Mouse (Mus musculus) erythroblast, embryonic 14.5 days (primary cell): Measurements from ENCODE around the gene Cyp2b23. TPM values are rescaled to one million over a fixed set of nuclear protein-coding genes. Genes with fewer than 3 reads are reported as not detected.
"Not testable (repeated sequence)": the region's sequence is repeated elsewhere in the genome, so short reads cannot be mapped to it uniquely, and the experiment has no call there.

Experiments
- H3K27me3 ChIP-seq: 2 replicates; pipeline ENCODE4 v1.6.1; 2012; ENCODE audit warnings: inconsistent platforms; ENCODE audit not compliant: control insufficient read depth
- H3K36me3 ChIP-seq: 2 replicates; pipeline ENCODE4 v1.6.1; 2012; ENCODE audit warnings: mild to moderate bottlenecking, inconsistent platforms; ENCODE audit not compliant: control insufficient read depth
- H3K4me1 ChIP-seq: 2 replicates; pipeline ENCODE4 v1.6.1; 2012; ENCODE audit warnings: inconsistent platforms; ENCODE audit not compliant: control insufficient read depth
- H3K4me3 ChIP-seq: replicated peaks from 2 replicates; pipeline ENCODE3; 2012; ENCODE audit warnings: moderate library complexity, mild to moderate bottlenecking, inconsistent platforms
- H3K9me3 ChIP-seq: 2 replicates; pipeline ENCODE4 v1.6.1; 2012; ENCODE audit warnings: low read length, inconsistent platforms, mixed read lengths; ENCODE audit not compliant: control insufficient read depth
- GATA1 ChIP-seq: IDR thresholded peaks from 2 replicates; pipeline ENCODE4 v1.6.1; 2012; ENCODE audit warnings: low read length, inconsistent platforms, mixed read lengths
- TAL1 ChIP-seq: IDR thresholded peaks from 3 replicates; pipeline ENCODE4 v1.6.1; 2012; ENCODE audit warnings: low read length, inconsistent platforms, mixed read lengths
- polyA plus RNA-seq: library from polyadenylated mRNA; stranded (reverse); fragments of >175 nt; gene quantifications from 2 replicates; pipeline ENCODE4 v1.2.3, GENCODE M21; 2012

Gene Cyp2b23
- not detected in 2 replicates for polyA plus RNA-seq

- Histone ChIP-seq H3K36me3 (no peaks in the 10 kb centered on the region), H3K27me3 (no peaks in the 10 kb centered on the region), H3K4me1 (no peaks in the 10 kb centered on the region), H3K4me3 (no peak within 1 kb of the TSS), H3K9me3 (peaks cover 7% of the 10 kb centered on the region)
- TF ChIP-seq TAL1 (no peak), GATA1 (no peak)
Measured at GRCm38 (mm10) chr7:26686337-26686736, at the start of gene Cyp2b23. Cyp2b23 (minus strand) TSS chr7:26686437.

GRCm38 (mm10) chr7:26711061-26711460, 24.8 kb upstream of the Cyp2b23 start:
- Histone ChIP-seq H3K4me1 (no peaks in the 10 kb centered on the region), H3K9me3 (peaks cover 11% of the 10 kb centered on the region), H3K36me3 (no peaks in the 10 kb centered on the region), H3K4me3 (no peak overlapping the region), H3K27me3 (no peaks in the 10 kb centered on the region)
- no peak for TF ChIP-seq TAL1
- TF ChIP-seq GATA1: no peak

- Histone ChIP-seq H3K9me3 (peaks cover 7% of the 10 kb centered on the region), H3K27me3 (no peaks in the 10 kb centered on the region), H3K4me1 (no peaks in the 10 kb centered on the region), H3K36me3 (no peaks in the 10 kb centered on the region), H3K4me3 (no peak overlapping the region)
- TF ChIP-seq TAL1 (no peak), GATA1 (no peak)
Measured at GRCm38 (mm10) chr7:26707061-26707460, 20.8 kb upstream of the Cyp2b23 start.

- H3K4me1 ChIP-seq, H3K9me3 ChIP-seq, H3K4me3 ChIP-seq, H3K27me3 ChIP-seq, H3K36me3 ChIP-seq: not testable (repeated sequence)
Measured at GRCm38 (mm10) chr7:26706191-26706590, 20.0 kb upstream of the Cyp2b23 start.

- H3K4me3 ChIP-seq: no peak overlapping the region
- H3K27me3 ChIP-seq: no peaks in the 10 kb centered on the region
- H3K36me3 ChIP-seq: no peaks in the 10 kb centered on the region
- no peak for TF ChIP-seq TAL1
- TF ChIP-seq GATA1: no peak
- H3K4me1 ChIP-seq: no peaks in the 10 kb centered on the region
- H3K9me3 ChIP-seq: peaks cover 6% of the 10 kb centered on the region; the same call in 1 of the 2 replicates
Measured at GRCm38 (mm10) chr7:26700151-26700550, 13.9 kb upstream of the Cyp2b23 start.

- Histone ChIP-seq H3K36me3 (no peaks in the 10 kb centered on the region), H3K4me3 (no peak overlapping the region), H3K4me1 (no peaks in the 10 kb centered on the region), H3K27me3 (no peaks in the 10 kb centered on the region), H3K9me3 (peaks cover 9% of the 10 kb centered on the region)
- TF ChIP-seq TAL1 (no peak), GATA1 (no peak)
Measured at GRCm38 (mm10) chr7:26685713-26686112, 524 bp downstream of the Cyp2b23 start.

GRCm38 (mm10) chr7:26667466-26667865, 18.8 kb downstream of the Cyp2b23 start:
- H3K4me3 ChIP-seq, H3K9me3 ChIP-seq, H3K27me3 ChIP-seq, H3K36me3 ChIP-seq, H3K4me1 ChIP-seq: not testable (repeated sequence)

GRCm38 (mm10) chr7:26666011-26666410, 20.2 kb downstream of the Cyp2b23 start:
- H3K36me3 ChIP-seq: no peaks in the 10 kb centered on the region
- H3K27me3 ChIP-seq: no peaks in the 10 kb centered on the region
- no peak overlapping the region for H3K4me3 ChIP-seq
- no peak for TF ChIP-seq GATA1
- no peak for TF ChIP-seq TAL1
- no peaks in the 10 kb centered on the region for H3K4me1 ChIP-seq
- peaks cover 12% of the 10 kb centered on the region for H3K9me3 ChIP-seq

GRCm38 (mm10) chr7:26618364-26618763, 67.9 kb downstream of the Cyp2b23 start, which contains the start of gene Vmn1r185:
Vmn1r185 (minus strand) TSS chr7:26618464.
- H3K36me3 ChIP-seq, H3K9me3 ChIP-seq, H3K27me3 ChIP-seq: not testable (repeated sequence)

More at GRCm38 (mm10) chr7:26618364-26618763, 67.9 kb downstream of the Cyp2b23 start, which contains the start of gene Vmn1r185:
- H3K4me3 ChIP-seq, H3K4me1 ChIP-seq: not testable (repeated sequence)

Other genes with a start within 250 kb of the Cyp2b23 start
- gene Nlrp9a, start 151.4 kb downstream of the Cyp2b23 start, polyA plus RNA-seq: not detected in 2 replicates
- gene Vmn1r185, start 68.0 kb downstream of the Cyp2b23 start, polyA plus RNA-seq: 0.03 TPM in 1 of 2 replicates, not detected in the other
- not detected in 2 replicates for gene Cyp2b19, start 70.7 kb upstream of the Cyp2b23 start, polyA plus RNA-seq
- gene Cyp2g1, start 122.5 kb upstream of the Cyp2b23 start, polyA plus RNA-seq: 0.02 TPM in 1 of 2 replicates, not detected in the other
- gene Cyp2a5, start 148.9 kb upstream of the Cyp2b23 start, polyA plus RNA-seq: not detected in 2 replicates